Mouse (Mus musculus) kidney, embryonic 14.5 days (tissue): ENCODE data around the gene Wdr76. TPM values are rescaled to one million over a fixed set of nuclear protein-coding genes. Genes with fewer than 3 reads are reported as not detected.
"Not testable (repeated sequence)": the region's sequence is repeated elsewhere in the genome, so short reads cannot be mapped to it uniquely, and the experiment has no call there.

Experiments
- ATAC-seq: fragments of 200-750 bp; cut with Nextera tagmentation; 2 replicates; pipeline ENCODE4 v1.8.0; 2017; ENCODE audit warnings: moderate number of reproducible peaks, mild to moderate bottlenecking, moderate TSS enrichment, moderate library complexity; ENCODE audit not compliant: low FRiP score, low TSS enrichment
- H3K27ac ChIP-seq: fragments of 300-500 bp; sonication (generic); 2 replicates; pipeline ENCODE4 v1.5.1; 2014; ENCODE audit warnings: low read depth, mild to moderate bottlenecking, low read length, moderate library complexity, mixed read lengths
- H3K27me3 ChIP-seq: fragments of 300-500 bp; sonication (generic); 2 replicates; pipeline ENCODE4 v1.6.1; 2014; ENCODE audit warnings: mild to moderate bottlenecking, low read length; ENCODE audit not compliant: control insufficient read depth, insufficient read depth
- H3K36me3 ChIP-seq: fragments of 300-500 bp; sonication (generic); 2 replicates; pipeline ENCODE4 v1.6.1; 2014; ENCODE audit warnings: low read length, mixed read lengths; ENCODE audit not compliant: control insufficient read depth, insufficient read depth
- H3K4me1 ChIP-seq: fragments of 300-500 bp; sonication (generic); 2 replicates; pipeline ENCODE4 v1.6.1; 2014; ENCODE audit warnings: low read length, mixed read lengths; ENCODE audit not compliant: control insufficient read depth, insufficient read depth
- H3K4me2 ChIP-seq: fragments of 300-500 bp; sonication (generic); replicated peaks from 2 replicates; pipeline ENCODE4 v1.6.1; 2014; ENCODE audit warnings: low read depth, mild to moderate bottlenecking, low read length
- H3K4me3 ChIP-seq: fragments of 300-500 bp; sonication (generic); 2 replicates; pipeline ENCODE4 v1.5.1; 2014; ENCODE audit warnings: mild to moderate bottlenecking, low read length
- H3K9ac ChIP-seq: fragments of 300-500 bp; sonication (generic); 2 replicates; pipeline ENCODE4 v1.6.1; 2014; ENCODE audit warnings: low read depth, mild to moderate bottlenecking, low read length, moderate library complexity
- H3K9me3 ChIP-seq: fragments of 300-500 bp; sonication (generic); 2 replicates; pipeline ENCODE4 v1.6.1; 2016; ENCODE audit warnings: low read length; ENCODE audit not compliant: control insufficient read depth
- WGBS: fragments of 180-500 bp; shearing (Covaris S2); extraction: QIAGEN DNeasy Blood & Tissue Kit; methylation state at CpG from one replicate; pipeline ENCODE4 v1.1.7; 2014; 5-methylcytosine and 5-hydroxymethylcytosine counted together
- polyA plus RNA-seq: library from polyadenylated mRNA; unstranded; fragments of >200 nt; fragmentation: Nextera tagmentation; extraction: Ambion mirVana; gene quantifications from 2 replicates; pipeline ENCODE4 v1.2.1, GENCODE M21; 2014

Gene Wdr76
- polyA plus RNA-seq, 1 experiment from 2014 or later = 11.9 TPM

DNA sequence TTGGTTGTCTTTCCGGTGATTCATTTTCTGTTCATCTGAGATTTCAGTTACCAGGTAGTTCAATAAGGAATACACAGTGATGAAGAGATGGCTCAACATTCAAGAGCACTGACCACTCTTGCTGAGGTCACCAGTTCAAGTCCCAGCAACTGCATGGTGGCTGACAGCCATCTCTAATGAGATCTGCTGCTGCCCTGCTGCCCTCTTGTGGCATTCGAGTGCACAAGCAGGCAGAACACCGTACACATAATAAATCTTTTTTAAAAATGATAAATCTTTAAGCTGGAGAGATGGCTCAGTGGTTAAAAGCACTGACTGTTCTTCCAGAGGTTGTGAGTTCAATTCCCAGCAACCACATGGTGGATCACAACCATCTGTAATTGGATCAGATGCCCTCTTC, 26.0 kb upstream of the Wdr76 start:
- 56% methylated on average over 3 of the region's 3 CpGs for WGBS
- Histone ChIP-seq H3K4me3 (no peak overlapping the region), H3K9me3 (no peaks in the 10 kb centered on the region), H3K36me3 (no peaks in the 10 kb centered on the region), H3K4me2 (no peak overlapping the region), H3K27ac (no peak overlapping the region), H3K4me1 (no peaks in the 10 kb centered on the region), H3K9ac (no peak overlapping the region), H3K27me3 (no peaks in the 10 kb centered on the region)
- ATAC-seq = no peak

DNA sequence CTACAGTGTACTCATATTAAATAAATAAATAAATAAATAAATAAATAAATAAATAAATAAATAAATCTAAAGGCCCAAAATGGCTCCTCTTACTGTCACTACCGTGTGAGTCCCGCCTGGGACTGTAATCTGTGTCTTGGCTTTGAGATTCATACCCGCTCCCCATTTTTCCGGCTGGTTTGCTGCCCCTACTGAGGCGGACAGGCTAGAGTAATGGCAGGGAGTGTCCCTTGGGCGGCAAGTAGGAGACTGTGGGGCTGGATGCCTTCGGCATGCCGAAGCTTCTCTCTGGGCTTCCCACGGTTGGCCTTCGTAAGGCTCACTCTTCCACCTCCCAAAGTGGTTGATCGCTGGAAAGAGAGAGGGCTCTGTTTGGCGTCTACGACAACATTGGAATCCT, 25.6 kb upstream of the Wdr76 start:
- not testable (repeated sequence) for H3K9ac ChIP-seq, H3K27me3 ChIP-seq, ATAC-seq, H3K4me3 ChIP-seq, H3K27ac ChIP-seq, H3K36me3 ChIP-seq, H3K4me2 ChIP-seq, H3K4me1 ChIP-seq, H3K9me3 ChIP-seq
- 88% methylated on average over 13 of the region's 13 CpGs for WGBS

GRCm38 (mm10) chr2:121483576-121483975, 22.9 kb upstream of the Wdr76 start:
- WGBS = 39% methylated on average over 8 of the region's 8 CpGs
- Histone ChIP-seq H3K4me3 (no peak overlapping the region), H3K36me3 (no peaks in the 10 kb centered on the region), H3K4me1 (no peaks in the 10 kb centered on the region), H3K9me3 (no peaks in the 10 kb centered on the region), H3K27ac (no peak overlapping the region), H3K27me3 (no peaks in the 10 kb centered on the region), H3K4me2 (no peak overlapping the region), H3K9ac (no peak overlapping the region)
- ATAC-seq = no peak

- not testable (repeated sequence) for H3K27ac ChIP-seq, H3K4me1 ChIP-seq, H3K36me3 ChIP-seq, H3K27me3 ChIP-seq, ATAC-seq, H3K4me3 ChIP-seq, H3K9ac ChIP-seq, H3K4me2 ChIP-seq, H3K9me3 ChIP-seq
- 83% methylated on average over 1 of the region's 2 CpGs for WGBS
Observed at GRCm38 (mm10) chr2:121484403-121484802, 22.1 kb upstream of the Wdr76 start.

DNA sequence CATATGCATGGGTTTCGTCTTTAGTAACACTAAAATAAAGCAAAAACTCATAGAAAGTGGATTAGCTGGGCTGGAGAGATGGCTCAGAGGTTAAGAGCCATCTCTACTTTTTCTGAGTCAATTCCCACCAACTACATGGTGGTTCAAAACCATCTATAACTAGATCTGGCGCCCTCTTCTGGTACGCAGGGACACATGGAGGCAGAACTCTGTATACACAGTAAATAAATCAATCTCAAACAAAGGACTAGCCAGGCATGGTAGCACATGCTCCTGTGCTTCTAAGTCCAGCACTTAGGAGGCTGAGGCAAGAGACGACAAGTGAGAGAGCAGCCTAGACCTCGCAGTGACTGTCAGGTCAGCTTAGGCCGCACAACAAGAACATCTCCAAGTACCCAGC, 5.0 kb upstream of the Wdr76 start:
- H3K4me3 ChIP-seq, ATAC-seq, H3K27ac ChIP-seq, H3K27me3 ChIP-seq, H3K4me1 ChIP-seq, H3K9me3 ChIP-seq, H3K4me2 ChIP-seq, H3K36me3 ChIP-seq, H3K9ac ChIP-seq: not testable (repeated sequence)
- 90% methylated on average over 2 of the region's 6 CpGs for WGBS

- H3K4me3 ChIP-seq = peak overlapping the region; percentile 54
- no peak overlapping the region for H3K27ac ChIP-seq
- H3K4me1 ChIP-seq = peaks cover 12% of the 10 kb centered on the region
- H3K9ac ChIP-seq = peak overlapping the region; percentile 68
- peaks cover 14% of the 10 kb centered on the region for H3K36me3 ChIP-seq
- ATAC-seq = no peak
- WGBS = 18% methylated on average over 12 of the region's 12 CpGs
- H3K9me3 ChIP-seq = no peaks in the 10 kb centered on the region
- H3K4me2 ChIP-seq = peak overlapping the region; percentile 72
- H3K27me3 ChIP-seq = no peaks in the 10 kb centered on the region
Observed at GRCm38 (mm10) chr2:121507173-121507950, 839 bp downstream of the Wdr76 start.

DNA sequence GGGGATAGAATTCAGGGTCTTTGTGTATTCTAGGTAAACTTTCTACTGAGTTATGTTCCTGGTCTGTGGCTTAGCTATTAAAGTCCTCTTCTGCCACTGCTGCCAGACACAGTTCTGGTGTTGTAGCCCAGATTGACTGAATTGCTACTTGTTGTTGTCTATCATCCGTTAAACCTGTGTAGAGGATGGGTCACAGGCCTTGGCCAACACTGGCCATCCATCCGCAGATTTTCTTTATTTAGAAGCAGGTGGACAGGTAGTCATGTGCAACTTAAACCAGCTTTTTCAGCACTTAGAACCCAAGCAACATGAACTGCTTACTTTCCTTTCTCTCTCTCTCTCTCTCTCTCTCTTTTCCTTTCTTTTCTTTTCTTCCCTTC, 1.4 kb downstream of the Wdr76 start:
- H3K27me3 ChIP-seq = no peaks in the 10 kb centered on the region
- H3K9ac ChIP-seq = peak overlapping the region; percentile 68
- no peaks in the 10 kb centered on the region for H3K9me3 ChIP-seq
- peaks cover 12% of the 10 kb centered on the region for H3K4me1 ChIP-seq
- H3K4me3 ChIP-seq = peak overlapping the region; percentile 54
- 85% methylated on average over 2 of the region's 2 CpGs for WGBS
- peaks cover 14% of the 10 kb centered on the region for H3K36me3 ChIP-seq
- H3K27ac ChIP-seq = no peak overlapping the region
- no peak for ATAC-seq
- peak overlapping the region; percentile 72 for H3K4me2 ChIP-seq

DNA sequence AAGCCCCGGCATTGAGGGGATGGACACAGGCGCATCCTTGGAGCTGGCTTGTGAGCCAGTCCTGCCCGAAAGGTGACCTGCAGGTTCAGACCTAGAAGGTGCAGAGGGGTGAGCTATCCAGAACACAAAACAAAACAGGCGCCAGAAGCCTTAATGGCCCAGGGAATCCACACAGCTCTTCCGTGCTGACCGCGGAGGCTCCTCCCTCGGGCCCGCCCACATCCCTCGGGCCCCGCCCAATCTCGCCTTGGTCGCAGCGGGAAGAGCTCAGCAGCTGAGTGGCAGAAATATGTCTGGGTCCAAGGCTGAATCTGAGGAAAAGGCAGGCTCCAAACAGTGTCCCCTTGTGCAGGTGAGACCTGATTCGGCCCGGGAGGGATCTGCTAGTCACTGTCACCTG, 3.1 kb downstream of the Wdr76 start:
- Histone ChIP-seq H3K4me1 (peaks cover 12% of the 10 kb centered on the region), H3K27me3 (no peaks in the 10 kb centered on the region), H3K4me2 (peak overlapping the region; percentile 48), H3K4me3 (peak overlapping the region; percentile 37), H3K9ac (peak overlapping the region; percentile 51; the same call in 1 of the 2 replicates), H3K9me3 (no peaks in the 10 kb centered on the region), H3K27ac (no peak overlapping the region), H3K36me3 (peaks cover 17% of the 10 kb centered on the region)
- WGBS = 22% methylated on average over 16 of the region's 16 CpGs
- peak; percentile 82 for ATAC-seq

- Histone ChIP-seq H3K4me3 (no peak overlapping the region), H3K36me3 (peaks cover 17% of the 10 kb centered on the region), H3K9me3 (no peaks in the 10 kb centered on the region), H3K27me3 (no peaks in the 10 kb centered on the region), H3K27ac (no peak overlapping the region), H3K4me1 (peaks cover 12% of the 10 kb centered on the region), H3K9ac (no peak overlapping the region), H3K4me2 (no peak overlapping the region)
- 96% methylated on average over 8 of the region's 8 CpGs for WGBS
- no peak for ATAC-seq
Observed at GRCm38 (mm10) chr2:121511401-121511800, 4.9 kb downstream of the Wdr76 start.
